Mouse (Mus musculus): Measurements from ENCODE around the gene Abcc4. TPM values are rescaled to one million over a fixed set of nuclear protein-coding genes. Genes with fewer than 3 reads are reported as not detected.

Abcc4 gene
- total RNA-seq, 2 experiments from 2014 or later: 7.9 to 9.6 TPM

Small RNA genes lying within 50 kb of the gene (microRNA-seq; reads per million reads assigned to microRNA genes)
- 0 reads per million in 2 experiments for gene Mir6391

Other genes starting within 250 kb of the Abcc4 start
- 10 to 100 TPM; 17.1 to 21.4 TPM for gene Cldn10, start 81.7 kb upstream of the Abcc4 start, total RNA-seq (2021)
- gene Dzip1, start 219.2 kb upstream of the Abcc4 start, total RNA-seq (2021): 100 to 1,000 TPM in 1 of 2 experiments, 10 to 100 TPM in 1; 98.8 to 100 TPM
- gene Dnajc3, start 231.8 kb upstream of the Abcc4 start, total RNA-seq (2021): 10 to 100 TPM; 31.9 to 35.4 TPM